Mouse (Mus musculus) lung, postnatal 10 days (tissue): ENCODE results near the gene A730049H05Rik.
A peak's percentile ranks its signal among the peaks of the same experiment; 100 is the strongest.

Experiments
- DNase-seq: peaks from one replicate; pipeline ENCODE4 v3.0.0; 2021

A730049H05Rik gene

GRCm38 (mm10) chr6:92816311-92816751 lies at the start of gene A730049H05Rik:
Gene A730049H05Rik (plus strand): TSS chr6:92816478.
- peak; percentile 25 for DNase-seq

- peak; percentile 68 for DNase-seq
Observed at GRCm38 (mm10) chr6:92776356-92776755, 39.9 kb upstream of the A730049H05Rik start.

GRCm38 (mm10) chr6:92779140-92779934 lies 36.9 kb upstream of the A730049H05Rik start:
- DNase-seq = peak; percentile 28

DNA sequence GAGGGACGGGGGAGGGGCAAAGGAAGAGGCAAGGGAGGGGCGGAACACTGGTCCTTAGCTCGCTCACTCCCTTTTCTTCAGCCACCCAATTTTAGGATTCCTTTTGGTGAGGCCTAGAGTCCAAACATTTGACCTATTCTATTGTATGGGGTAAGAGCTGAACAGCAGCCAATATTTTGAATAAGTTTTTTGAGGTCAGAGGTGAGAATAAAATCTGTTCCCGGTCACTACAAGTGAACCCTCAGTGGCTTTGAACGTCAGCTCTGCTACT lies 36.4 kb upstream of the A730049H05Rik start:
- no peak for DNase-seq

DNA sequence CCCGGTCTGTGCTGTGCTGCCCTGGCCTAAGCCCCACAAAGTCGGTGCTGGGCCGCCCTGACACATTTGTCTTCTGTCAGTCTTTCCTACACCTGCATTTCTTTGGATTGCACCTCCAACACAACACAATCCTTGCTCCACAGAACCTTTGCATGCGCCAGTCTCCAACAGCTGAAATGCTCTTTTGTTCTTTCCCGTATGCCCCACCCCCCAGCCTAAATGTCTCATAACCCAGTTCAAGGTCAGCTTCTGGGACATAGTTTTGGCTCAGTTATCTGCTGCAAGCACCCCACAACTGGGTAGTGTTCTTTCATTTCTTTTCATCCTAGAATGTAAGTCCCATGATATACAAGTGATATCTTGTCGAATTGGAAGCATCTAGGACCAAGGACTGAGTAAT lies 34.8 kb upstream of the A730049H05Rik start:
- no peak for DNase-seq

DNA sequence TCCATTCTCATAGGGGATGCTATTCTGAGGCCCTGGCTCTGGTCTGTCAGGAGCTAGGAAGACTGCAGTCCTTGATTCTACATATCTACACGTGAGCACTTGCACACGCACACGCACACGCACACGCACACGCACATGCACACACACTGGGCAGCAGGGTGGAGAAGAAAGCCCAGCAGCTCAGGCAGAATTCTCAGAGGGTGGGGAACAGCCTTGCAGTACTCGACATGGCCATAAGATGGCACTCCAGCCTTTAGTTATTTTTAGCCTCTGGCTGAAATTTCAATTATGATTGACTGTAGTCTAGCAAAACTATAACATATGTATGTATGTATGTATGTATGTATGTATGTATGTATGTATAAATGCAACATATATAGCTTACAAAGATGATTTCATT lies 31.5 kb upstream of the A730049H05Rik start:
- DNase-seq = peak; percentile 67

- DNase-seq = no peak
Observed at GRCm38 (mm10) chr6:92786701-92787375, 29.4 kb upstream of the A730049H05Rik start.

DNA sequence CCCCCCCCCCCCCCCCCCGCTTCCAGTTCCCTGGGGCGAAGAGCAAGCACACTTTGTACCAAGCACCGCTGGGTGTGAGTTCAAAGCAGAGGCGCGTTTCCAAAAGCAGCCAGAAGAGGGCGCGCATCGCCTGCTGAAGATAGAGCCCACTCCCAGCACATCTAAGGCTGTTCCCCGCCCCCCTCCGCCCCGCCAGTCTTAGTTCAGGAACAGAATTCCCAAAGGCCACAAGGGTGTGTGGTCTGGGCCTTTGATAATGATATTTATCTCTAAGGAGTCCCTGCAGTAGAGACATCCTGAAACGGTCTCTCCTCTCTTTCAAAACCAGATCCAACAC lies 28.9 kb upstream of the A730049H05Rik start:
- DNase-seq = peak; percentile 93

GRCm38 (mm10) chr6:92793804-92794203 lies 22.5 kb upstream of the A730049H05Rik start:
- DNase-seq = no peak

DNA sequence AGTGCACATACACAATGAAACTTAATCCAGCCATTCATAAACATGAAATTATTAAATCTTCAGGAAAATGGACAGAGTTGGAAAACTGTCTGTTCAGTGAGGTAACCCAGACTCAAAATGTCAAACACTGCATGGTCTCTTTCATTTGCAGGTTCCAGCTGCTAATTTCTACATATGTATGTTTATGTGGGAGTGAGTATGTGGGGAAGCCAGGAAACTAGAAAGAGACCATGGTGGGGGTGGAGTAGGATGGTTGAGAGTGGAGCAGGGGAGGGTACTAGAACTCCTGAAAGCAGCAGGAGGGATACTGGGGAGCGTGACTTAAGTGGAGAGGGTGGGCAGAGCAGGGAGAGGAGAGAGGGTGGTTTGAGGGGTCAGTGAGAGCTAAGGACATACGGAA lies 14.8 kb upstream of the A730049H05Rik start:
- no peak for DNase-seq

GRCm38 (mm10) chr6:92802421-92802820 lies 13.9 kb upstream of the A730049H05Rik start:
- no peak for DNase-seq

- peak; percentile 76 for DNase-seq
Observed at GRCm38 (mm10) chr6:92803213-92803612, 13.1 kb upstream of the A730049H05Rik start.

GRCm38 (mm10) chr6:92804254-92804971 lies 11.9 kb upstream of the A730049H05Rik start:
- no peak for DNase-seq

GRCm38 (mm10) chr6:92809818-92810217 lies 6.5 kb upstream of the A730049H05Rik start:
- DNase-seq = no peak

GRCm38 (mm10) chr6:92810628-92811027 lies 5.7 kb upstream of the A730049H05Rik start:
- DNase-seq = no peak

- no peak for DNase-seq
Observed at GRCm38 (mm10) chr6:92811566-92811965, 4.7 kb upstream of the A730049H05Rik start.

- DNase-seq = peak; percentile 51
Observed at GRCm38 (mm10) chr6:92812702-92813370, 3.4 kb upstream of the A730049H05Rik start.

- no peak for DNase-seq
Observed at GRCm38 (mm10) chr6:92817661-92818060, 1.4 kb downstream of the A730049H05Rik start.

DNA sequence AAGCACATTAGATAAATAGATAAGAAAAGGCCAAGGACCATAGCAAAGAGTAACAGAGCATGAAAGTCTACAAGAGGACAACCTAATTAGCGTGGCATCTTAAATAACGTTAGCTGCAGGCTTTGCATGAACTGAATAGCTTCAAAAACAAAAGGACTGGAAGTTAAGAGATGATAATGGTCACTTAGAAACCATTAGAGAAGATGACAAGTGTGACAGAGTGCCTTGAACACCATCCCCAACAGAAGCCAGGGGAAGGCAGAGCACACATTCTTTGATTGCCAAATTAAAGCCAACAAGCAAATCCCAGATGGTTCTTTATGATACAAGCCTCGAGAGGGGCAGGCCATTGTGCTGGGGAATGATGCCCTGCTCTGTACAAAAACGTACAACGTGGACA lies 5.3 kb downstream of the A730049H05Rik start:
- no peak for DNase-seq

GRCm38 (mm10) chr6:92822006-92822405 lies 5.7 kb downstream of the A730049H05Rik start:
- no peak for DNase-seq

DNA sequence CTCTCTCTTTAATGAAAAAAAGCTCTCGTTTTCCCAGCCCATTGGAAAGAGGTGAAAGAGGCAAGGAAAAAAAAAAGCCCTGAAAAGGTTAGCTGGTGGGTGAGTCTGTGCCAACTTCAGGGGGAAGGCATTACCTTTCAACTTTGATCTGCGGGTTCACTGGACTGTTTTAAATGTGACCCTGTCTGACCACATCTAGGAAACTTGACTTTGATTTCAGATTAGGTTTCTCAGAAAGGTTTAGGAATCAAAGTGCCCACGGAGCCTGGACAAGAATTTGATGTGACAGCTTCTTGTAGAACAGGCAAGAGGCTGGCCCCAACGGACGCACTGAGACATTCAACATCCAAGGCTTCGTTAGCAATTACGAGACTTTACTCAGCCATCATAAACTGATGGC lies 7.7 kb downstream of the A730049H05Rik start:
- no peak for DNase-seq

DNA sequence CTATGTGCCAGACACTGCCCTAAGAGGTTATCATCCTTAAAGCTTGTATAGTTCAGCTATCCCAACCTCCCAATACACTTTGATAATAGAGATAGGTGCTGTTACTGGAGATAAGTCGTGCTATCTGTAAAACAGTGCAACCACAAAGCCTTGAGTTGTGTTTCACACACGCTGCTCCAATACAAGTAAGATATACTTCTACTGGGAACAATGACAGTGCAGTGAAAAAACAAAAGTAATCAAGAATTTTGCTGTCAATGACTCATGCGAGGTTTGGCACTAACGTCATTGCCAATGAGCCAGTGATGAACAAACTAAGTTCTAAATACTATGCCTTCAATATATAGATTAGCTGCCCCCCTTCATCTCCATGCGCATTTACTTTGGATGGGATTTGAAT lies 10.3 kb downstream of the A730049H05Rik start:
- no peak for DNase-seq

GRCm38 (mm10) chr6:92827360-92827759 lies 11.1 kb downstream of the A730049H05Rik start:
- no peak for DNase-seq
